Mouse (Mus musculus) adipocyte (in vitro differentiated cells): Measurements from ENCODE around the gene Gtpbp8.

Experiments used
- DNase-seq: peaks from one replicate; pipeline ENCODE4 v3.0.0-alpha.2; 2016; ENCODE audit warnings: low spot score

Gene Gtpbp8

DNA sequence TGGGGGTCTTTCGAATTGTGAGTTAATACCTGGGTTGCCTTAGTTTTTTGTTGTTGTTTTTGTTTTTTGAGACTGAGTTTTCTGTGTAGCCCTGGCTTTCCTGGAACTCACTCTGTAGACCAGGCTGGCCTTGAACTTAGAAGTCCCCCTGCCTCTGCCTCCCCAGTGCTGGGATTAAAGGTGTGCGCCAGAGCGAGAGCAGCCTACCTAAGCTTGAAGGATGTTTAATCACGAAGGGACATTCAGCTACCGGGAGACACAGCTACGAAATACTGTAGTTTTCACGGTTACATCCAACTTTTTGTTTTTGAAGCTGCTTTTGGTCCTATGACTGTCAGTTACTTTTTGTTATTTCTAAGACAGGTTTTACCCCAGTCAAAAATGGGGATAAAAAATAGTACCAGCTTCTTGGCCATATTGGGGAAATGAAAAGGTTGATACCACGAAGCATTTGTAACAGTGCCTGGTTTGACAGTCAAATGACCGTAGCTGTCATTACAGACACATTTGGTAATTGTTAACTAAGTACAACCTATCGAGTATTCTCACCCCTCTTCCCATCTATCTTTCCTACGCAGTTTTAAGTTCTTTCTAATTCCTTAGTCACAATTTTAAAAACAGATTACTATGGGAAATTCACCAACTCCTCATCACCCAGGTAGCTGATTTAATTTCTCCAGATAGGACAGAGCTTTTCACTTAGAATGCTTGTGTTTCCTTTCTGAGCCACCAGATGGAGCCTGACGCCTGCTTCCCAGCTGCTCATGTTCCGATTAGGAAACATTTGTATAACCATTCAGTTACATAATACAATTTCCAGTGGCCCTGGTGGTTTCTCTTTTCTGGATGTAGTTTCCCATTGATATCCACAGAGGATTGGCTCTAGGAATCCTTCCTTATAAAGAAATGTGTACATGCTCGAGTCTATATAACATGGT lies 20.6 kb downstream of the Gtpbp8 start:
- peak; percentile 97 for DNase-seq

DNA sequence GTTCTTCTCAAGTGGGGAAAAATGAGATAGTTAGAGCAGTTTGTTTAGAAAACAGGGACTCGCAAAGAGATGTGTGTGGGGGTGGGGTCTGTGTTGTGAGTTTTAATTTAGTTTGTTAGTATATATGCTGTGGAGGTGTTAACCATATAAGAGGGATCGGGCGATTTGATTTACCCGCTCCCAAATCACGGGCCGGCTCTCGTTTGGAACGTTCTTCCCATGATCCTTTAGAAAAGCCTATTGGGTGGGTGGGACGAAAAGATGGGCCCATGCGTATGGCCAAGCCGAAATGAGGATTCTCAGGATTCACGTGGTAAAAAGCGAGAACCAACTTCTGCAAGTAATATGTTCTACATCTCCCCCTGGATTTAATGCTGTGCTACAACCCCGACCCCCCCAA lies 21.3 kb downstream of the Gtpbp8 start:
- peak; percentile 85 for DNase-seq

DNA sequence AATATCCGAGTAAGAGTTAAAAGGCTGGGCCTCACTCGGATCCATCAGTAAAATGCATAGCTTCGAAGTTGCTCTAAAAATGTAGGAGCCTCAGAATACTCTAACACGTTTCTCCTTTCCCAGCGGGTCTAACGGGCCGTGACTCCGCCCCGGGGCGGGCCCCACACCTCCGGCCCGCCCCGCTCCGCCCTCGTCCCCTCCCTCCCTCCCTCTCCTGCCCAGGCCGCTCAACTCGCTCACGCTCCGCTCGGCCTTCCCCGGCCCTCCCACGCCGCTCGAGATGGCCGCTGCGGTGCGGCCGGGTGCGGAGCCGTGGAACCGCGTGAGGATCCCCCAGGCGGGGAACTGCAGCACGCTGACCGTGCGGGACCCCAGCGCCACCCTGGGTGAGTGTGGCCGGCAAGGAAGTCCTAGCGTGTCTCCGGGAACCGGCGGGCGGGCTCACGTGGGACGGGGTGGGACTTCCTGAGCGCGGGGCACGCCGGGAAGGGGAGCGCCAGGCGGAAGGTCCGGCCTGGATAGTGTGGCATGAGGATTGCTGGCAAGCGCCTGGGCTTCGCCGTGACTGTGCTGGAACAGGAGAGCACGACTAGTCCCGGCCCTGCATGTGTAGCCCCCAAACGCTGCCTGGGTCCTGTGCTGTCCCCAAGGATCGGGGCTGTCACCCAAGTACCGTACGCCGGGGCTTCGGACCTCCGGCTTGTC lies 21.9 kb downstream of the Gtpbp8 start, which contains the start of gene Nepro:
Gene Nepro, plus strand, starts transcription at position 219 of the 705 bp plus-strand sequence.
- DNase-seq: peak; percentile 95

DNA sequence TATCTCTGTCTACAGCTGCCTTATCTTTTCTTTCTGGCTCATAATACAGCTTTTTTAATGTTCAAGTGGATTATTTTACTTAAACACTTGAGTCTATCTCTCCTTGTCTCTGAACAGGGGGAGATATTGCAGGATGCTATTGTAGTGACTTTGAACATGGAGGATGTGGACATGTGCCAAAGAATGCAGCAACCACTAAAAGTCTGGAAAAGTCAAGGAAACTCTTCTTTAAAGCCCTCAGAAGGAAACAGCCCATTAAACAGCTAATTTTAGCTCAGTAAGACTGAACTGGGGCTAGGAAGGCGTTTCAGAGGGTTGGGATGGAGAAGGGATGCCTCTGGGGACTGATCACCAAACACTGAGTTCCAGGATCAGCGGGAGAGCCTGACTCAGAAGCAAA lies 23.5 kb downstream of the Gtpbp8 start:
- no peak for DNase-seq

DNA sequence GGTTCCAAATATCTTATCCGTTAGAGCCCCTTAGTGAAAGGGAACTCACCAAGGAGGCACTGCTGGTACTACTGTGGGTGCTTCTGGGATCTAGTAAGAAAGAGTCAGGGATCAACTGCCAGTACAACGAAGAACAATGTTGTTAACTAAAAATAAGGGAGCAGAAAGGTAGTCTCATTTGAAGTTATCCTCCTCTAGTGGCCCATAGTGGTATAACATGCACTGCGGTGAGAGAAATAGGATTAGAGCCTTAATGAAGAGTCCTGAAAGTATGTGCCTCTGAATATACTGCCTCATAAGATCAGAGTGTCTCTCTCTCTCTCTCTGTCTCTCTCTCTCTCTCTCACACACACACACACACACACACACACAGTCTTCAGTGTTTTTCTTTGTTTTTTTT lies 25.6 kb downstream of the Gtpbp8 start:
- DNase-seq: no peak

DNA sequence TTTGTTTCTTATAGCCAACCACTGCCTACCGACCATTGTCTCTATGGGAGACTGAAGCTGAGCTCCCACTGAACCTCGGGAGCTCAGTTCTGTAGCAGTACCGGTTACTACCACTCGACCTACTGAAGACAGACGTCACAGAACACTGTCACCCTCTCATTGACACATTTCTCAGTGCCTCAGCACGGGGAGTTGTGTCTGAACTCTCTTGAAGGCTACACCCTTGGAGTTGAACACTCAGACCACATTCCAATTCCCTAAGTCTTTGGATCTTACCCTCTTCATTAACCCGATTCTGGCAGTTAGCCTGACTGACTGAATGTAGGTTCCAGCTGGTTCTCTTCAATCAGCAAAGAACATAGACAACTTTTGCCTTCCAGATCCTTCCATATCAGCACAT lies 26.8 kb downstream of the Gtpbp8 start:
- DNase-seq: no peak

DNA sequence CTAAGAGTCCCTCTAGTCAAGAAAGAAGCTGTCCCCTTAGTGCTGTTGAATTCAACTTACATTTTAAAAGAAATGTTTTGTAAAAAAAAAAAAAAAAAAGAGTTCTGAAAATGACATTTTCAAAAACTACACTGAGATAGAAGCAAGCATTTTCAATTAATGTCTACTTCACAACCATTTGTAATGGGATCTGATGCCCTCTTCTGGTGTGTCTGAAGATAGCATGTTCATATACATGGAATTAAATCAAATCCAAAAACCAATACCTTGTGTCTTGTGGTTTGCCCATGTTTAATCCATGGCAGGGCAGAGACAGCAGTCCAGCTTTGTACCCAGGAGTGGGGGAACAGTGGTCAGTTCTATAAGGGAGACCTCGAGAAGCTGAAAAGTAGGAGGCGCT lies 28.3 kb downstream of the Gtpbp8 start:
- DNase-seq: no peak

DNA sequence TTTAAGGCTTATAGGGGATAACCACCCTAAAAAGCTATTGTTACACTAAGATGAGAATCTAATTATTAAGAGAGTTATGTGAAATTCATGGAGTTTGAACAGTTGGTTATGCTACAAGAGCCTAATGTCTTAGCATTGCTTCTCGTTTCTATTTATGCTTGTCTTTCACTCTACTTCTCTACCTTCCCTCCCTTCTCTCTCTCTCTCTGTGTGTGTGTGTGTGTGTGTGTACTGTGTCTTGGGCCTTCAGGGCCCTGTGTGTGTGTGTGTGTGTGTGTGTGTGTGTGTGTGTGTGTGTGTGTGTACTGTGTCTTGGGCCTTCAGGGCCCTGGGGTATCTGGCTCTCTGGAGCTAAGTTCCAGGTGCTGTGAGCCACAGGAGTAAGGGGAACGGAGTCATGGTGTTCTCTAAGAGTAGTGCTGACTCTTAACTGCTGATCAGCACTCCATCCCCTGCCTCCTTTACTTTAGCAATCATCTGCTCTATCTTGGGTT lies 29.0 kb downstream of the Gtpbp8 start:
- DNase-seq: no peak

DNA sequence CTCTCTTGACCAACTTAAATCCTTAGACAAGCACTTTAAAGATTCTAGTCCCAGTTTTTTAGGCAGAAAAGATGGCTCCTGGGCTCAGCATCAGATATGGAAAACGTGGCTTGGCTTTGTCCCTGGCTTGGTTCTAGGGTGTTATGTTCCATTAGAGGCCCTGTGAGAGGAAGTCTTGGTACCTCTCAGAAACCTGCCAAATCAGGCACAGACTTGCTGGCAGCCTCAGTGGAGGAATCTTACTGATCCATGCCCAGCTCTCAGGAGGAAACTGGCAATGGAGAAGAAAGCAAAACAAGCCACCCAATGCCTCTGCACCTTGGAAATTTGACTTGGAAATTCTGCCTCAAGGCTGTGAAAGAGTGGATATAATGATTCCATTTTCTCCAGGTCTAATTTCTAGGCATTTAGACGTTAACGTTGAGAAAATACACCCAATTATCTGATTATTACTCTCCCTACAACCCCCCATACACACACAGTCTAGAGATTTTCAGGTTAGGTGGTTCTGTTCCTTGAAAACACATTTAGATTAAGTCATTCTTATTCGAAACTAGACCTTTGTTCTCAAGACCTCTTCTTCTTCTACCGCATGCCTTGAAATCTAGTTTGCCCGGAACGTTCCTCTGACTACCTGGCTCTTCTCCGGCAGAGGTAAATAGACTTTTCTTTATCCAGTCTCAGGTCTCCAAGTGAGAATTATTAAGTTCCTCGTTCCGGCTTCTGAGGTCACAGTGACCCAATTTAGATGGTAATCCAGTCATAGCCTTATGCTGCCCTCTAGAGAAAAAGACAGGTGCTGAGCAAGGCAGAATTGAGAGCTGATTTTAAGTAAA lies 29.6 kb downstream of the Gtpbp8 start:
- DNase-seq: peak; percentile 70

DNA sequence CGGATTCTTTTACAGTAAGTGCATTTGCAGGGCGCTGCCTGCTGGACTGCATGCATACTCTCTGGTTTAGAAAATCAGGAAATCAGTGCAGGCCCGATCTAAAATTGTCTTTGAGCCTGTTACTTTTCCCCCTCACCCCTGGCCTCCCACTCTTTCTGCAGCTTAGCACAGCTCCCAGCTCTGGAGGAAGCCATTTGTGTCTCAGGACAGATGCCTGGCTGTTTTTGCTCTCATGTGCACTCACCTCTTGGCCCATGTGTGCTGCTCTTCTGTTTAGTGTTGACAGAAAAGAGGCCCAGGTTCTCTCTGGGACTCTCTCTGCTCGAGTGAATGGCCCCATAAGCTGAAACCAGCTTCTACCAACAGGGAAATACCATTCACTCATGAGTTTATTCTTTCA lies 42.7 kb downstream of the Gtpbp8 start:
- DNase-seq: no peak

DNA sequence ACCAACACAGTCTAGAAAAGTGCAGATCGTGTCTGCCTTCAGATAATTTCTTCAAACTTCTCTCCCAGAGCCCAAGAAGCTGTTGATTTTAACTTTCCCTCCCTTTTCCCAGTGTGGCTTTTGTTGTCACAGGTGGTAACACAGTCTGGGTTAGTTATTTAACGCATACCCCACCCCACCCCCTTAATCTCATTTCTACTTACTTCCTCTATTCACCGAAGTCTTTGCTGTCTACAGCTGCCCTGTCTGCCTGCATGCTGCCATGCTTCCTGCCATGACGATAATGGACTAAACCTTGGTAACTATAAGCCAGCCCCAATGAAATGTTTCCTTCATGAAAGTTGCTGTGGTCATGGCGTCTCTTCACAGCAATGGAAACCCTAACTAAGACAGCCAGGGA lies 43.9 kb downstream of the Gtpbp8 start:
- DNase-seq: no peak

DNA sequence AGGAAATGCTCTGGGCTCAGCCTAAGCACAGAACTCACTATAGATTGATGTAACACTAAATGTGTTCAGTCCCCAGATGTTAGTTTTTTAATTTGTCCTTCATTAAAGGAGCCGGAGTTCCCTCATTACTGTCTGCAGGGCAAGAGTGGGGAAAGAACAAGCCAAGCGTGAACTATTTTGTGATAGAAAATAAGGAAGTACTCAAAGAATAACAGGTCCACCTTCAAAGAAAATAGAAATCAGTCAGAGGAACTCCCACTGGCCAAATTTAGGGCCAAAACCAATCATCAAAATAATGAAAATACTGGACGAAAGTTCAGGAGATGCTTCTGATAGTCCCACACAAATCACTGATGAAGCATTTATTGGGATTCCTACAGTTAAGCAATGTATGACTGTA lies 45.0 kb downstream of the Gtpbp8 start:
- no peak for DNase-seq

DNA sequence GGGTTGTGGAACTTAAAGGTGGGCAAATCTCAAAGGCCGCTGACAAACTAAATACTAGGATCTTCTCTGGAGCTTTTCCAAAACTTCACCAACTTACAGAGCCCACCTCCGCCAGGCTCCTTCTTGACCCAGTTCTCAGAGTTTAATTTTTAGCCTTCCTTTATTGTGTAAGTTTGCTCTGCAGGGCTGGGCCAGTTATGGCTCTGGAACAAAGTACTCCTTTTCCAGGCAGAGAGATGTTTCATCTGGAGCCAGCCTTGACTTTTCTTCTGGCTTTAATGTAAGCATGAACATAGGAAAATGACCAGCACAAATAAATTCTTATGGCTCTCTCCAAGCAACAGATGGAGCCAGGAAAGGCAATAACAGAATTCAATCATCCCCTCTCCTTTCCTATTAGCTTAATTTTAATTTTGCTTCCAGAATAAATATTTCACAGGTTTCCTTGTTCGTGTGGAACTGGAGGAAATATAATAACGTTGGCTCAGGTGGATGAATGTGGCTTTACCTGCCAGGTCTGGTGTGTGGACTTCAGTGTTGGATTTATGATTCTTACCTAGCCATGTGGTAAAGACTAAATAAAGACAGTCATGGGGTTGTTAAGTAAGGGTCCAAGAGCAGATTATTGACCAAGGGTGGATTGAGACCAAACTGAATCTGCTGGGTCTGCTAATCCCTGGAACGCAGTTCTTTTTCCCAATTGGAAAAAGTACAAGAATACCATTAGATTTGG lies 48.5 kb downstream of the Gtpbp8 start:
- no peak for DNase-seq

DNA sequence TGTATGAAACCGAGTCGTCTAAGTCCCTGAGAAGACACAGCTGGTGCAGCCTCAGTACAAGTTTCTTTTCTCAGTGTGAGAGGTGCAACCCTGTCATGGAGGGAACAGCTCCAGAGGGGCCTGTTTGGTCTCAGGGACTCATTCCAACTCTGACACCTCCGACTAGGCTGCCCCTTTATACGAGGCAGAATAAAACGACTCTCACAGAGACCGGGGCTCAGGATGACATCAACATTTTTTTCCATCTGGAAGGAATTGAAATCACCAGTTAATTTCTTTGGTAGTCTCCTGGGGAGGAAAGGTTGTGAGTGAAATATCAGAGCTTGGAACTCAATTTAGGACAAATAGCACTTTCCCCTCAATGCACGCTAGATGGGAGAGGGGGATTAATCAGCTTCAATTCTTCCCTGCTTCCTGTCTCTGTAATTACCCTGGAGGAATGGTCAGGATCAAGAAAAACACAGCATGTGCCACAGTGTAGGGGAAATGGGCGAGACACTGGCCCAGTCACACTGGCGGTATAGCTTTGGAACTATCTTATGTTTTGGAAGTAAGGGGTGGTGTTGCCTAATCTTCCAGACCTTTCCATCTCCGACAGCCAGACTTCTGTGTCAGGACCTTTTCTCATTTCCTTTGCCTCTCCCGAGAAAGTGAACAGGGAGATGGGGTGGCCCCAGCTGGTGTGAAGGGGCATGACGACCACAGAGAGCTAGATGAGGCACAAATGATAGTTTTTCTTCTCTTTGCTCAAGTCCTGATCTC lies 50.1 kb downstream of the Gtpbp8 start:
- no peak for DNase-seq

DNA sequence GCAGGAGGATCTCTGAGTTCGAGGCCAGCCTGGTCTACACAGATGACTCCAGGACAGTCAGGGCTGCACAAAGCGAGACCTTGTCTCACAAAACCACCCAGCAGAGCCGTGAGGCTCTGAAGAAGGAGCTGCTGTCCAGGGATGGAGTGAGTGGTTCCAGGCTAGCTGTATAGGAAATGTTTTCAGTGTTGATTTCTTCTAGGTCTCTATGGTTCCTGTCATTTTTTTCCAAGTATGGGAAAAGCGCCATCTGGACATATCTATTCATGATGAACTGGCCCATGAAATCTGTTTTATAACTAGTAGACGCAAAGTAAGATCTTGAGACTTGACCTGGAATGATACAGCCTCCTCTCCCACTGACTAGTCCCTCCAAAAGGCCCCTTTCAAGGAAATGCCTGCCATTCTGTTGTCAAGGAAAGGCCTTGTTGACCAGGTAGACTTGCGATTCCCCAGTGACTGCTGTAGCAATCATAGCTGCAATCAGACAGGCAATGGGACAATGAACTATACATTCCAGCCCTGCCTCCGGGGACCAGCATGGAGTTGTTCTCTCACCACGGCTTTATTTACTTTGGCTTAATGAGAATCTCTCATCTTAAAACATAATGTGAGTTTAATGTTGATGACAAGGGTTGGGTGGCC lies 50.8 kb downstream of the Gtpbp8 start:
- no peak for DNase-seq

DNA sequence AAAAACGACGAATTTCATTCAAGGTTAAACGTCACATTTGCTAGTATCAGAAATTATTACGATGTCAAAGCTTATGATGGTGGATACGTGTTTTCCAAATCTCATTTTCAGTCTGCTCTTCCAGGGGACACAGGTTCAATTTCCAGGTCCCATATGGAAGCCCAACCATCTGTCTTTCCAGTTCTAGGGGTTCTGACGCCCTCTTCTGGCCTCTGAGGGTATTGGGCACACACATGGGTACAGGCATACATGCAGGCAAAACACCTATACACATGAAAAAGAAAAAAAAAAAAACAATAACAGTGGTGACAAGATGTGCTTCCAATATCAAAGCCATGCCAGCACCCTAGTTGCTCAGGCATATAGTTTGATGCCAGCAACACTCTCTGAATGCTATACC lies 52.5 kb downstream of the Gtpbp8 start:
- DNase-seq: no peak

DNA sequence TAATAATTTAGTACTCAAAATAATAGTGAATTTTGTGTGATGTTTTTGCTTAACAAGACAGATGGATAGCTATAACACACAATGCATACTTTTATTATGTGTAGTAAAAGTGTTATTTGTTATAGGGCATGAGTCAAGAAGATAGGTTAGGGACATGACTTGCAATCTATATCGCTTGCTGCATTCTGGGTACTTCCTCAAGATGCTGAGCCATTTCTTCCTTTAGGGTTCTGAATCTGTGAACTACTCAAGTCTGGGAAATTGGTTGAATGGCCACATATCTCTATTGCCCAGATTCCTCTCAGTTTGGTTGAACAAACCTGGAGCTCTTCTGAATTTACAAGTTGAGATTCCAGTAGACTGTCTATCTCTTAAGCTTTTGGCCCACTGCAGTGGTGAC lies 53.6 kb downstream of the Gtpbp8 start:
- DNase-seq: no peak

DNA sequence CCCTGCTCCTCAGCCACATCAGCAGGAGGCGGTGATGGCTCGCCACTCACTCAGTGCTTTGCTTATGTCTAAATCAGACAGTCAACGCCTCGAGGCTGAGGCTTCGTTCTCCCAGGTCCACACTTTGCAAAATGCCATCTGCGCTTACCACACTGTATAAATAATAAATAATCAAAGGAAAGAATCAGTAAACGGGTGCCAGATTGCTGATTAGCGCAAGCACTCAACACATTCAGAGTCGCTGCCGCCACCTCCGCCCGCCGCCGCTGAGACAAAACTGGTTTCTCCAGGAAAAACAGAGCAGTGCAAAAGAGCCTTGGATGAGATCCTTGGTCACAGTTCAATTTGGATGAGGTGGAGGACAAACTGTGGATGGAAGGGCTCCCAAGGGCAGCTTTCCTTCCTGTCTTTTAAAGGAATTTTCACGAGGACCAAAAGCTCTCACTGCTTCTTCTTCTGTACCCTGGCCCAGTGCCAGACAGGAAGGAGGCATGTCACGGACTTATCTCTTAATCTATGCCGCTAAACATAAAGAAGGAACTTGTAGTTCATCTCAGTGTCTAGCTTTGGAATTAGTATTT lies 54.5 kb downstream of the Gtpbp8 start:
- DNase-seq: no peak

DNA sequence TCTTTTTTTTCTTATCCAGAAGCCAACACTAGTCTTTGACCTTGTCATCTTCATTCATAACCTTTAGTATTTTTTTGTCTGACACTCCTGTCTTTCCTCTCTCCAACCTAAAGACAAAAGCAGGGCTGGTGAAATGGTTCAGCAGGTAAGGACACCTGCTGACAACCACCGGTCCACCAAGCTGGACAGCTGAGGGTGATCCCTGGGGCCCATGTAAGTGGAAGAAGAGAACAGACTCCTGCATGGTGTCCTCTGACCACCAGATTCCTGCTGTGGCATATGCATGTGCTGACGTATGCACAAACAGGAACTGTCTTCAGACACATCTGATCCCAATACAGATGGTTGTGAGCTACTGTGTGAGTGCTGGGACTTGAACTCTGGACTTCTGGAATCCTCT lies 55.1 kb downstream of the Gtpbp8 start:
- no peak for DNase-seq

DNA sequence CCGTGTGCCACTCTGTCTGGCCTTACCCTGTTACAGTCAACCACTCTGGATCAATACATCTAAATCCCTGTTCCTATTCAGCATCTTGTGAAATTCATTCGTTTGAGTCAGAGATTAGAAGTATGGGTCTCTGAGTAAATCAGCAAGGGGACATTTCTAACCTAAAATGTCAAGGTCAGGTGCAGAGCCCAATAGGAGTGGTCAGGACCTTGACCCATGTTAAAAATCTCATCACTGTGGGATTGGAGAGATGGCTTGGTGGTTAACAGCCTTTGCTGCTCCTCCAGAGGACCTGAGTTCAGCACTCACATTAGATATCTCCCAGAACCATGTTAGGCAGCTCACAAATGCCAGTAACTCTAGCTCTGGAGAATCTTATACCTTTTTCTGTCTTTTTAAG lies 55.7 kb downstream of the Gtpbp8 start:
- no peak for DNase-seq
